In the genomic region with DNA sequence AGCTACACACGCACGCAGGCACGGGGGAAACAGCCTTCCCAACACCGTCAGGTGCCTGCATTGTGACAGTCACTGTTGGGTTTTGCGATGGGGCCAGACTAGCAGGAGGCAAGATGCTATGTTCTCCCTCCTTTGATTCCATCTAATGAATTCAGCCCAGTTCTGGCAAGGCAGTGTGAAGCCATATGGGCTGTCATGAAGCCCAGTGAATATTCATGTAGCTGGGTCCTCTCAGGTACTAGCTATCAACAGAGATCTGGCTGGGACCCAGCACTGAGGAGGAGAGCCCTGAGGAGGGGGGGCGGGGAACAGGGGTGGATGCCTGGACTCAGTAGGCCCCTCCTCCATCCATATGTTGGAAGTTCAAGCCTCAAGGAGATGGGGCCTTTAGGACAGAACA, we compare ENCODE assay signal across 9 mouse cellular contexts.
DNase-seq lines count a peak whose midpoint lies in the region.
"Had no signal": no experiment of that assay in that cellular context is flagged by ENCODE, and none has a peak within 500 bp of the region (broad histone marks: within the 10 kb centered on the region; RNA-seq: fewer than 3 reads in every experiment).

No protein-coding gene starts in this region.

- peak; percentile 77 for DNase-seq in brain, embryonic 18.5 days (ENCODE audit: low read depth, low spot score)
- peak; percentile 93 to 96 for DNase-seq in cerebellum, adult 18-20 months
- peak; percentile 25 to 58 for DNase-seq in frontal cortex, postnatal 14 days (ENCODE audit: low spot score in 2 of 2)
- peak; percentile 44 to 91 for DNase-seq in left cerebral cortex, postnatal 25 days (ENCODE audit: low spot score in 2 of 2)
- DNase-seq in thymus, postnatal 4 days, result no peak
- no peak for DNase-seq in adrenal gland, adult 2 months
- no peak for DNase-seq in kidney, postnatal 25 days
- DNase-seq: kidney, postnatal 10 days; thymus, postnatal 36 days had no signal

- intact Hi-C loops in left cerebral cortex, postnatal 25 days (cut with DNase I), result no loop called here

Comparison
In these comparisons a context has a peak if more than half of its experiments do, and no peak if none do; other contexts are left out.
1. DNase-seq: peak in brain, embryonic 18.5 days (single experiment), cerebellum, adult 18-20 months (2 of 2), frontal cortex, postnatal 14 days (2 of 2) and left cerebral cortex, postnatal 25 days (2 of 2); none in thymus, postnatal 4 days (single experiment), adrenal gland, adult 2 months (single experiment) and kidney, postnatal 25 days (0 of 2).